Mouse (Mus musculus) ovary, adult 18-20 months (tissue): ENCODE measurements around the gene Pax2.

Source experiments
- DNase-seq: peaks from one replicate; pipeline ENCODE4 v3.0.0; 2022; ENCODE audit warnings: low spot score, mixed read lengths

Pax2 gene

GRCm38 (mm10) chr19:44784391-44784790, 28.5 kb downstream of the Pax2 start:
- DNase-seq = no peak

- no peak for DNase-seq
These were observed 32.6 kb downstream of the Pax2 start for GRCm38 (mm10) chr19:44788488-44788887.

GRCm38 (mm10) chr19:44791981-44792380, 36.1 kb downstream of the Pax2 start:
- DNase-seq = no peak

GRCm38 (mm10) chr19:44797110-44798060, 41.5 kb downstream of the Pax2 start:
- no peak for DNase-seq

- DNase-seq = no peak
These were observed 42.9 kb downstream of the Pax2 start for GRCm38 (mm10) chr19:44798731-44799130.

GRCm38 (mm10) chr19:44799156-44799555, 43.3 kb downstream of the Pax2 start:
- DNase-seq = no peak

- DNase-seq = no peak
These were observed 44.5 kb downstream of the Pax2 start for GRCm38 (mm10) chr19:44800327-44800726.

GRCm38 (mm10) chr19:44808734-44809133, 52.9 kb downstream of the Pax2 start:
- no peak for DNase-seq

GRCm38 (mm10) chr19:44812666-44813429, 57.0 kb downstream of the Pax2 start:
- DNase-seq = no peak

- no peak for DNase-seq
These were observed 59.3 kb downstream of the Pax2 start for GRCm38 (mm10) chr19:44815111-44815510.

- DNase-seq = no peak
These were observed 61.7 kb downstream of the Pax2 start for GRCm38 (mm10) chr19:44817403-44818128.

GRCm38 (mm10) chr19:44818676-44819075, 62.8 kb downstream of the Pax2 start:
- DNase-seq = no peak

- no peak for DNase-seq
These were observed 65.7 kb downstream of the Pax2 start for GRCm38 (mm10) chr19:44821581-44821980.

- DNase-seq = no peak
These were observed 66.5 kb downstream of the Pax2 start for GRCm38 (mm10) chr19:44822295-44822694.

- no peak for DNase-seq
These were observed 67.8 kb downstream of the Pax2 start for GRCm38 (mm10) chr19:44823657-44824056.

- no peak for DNase-seq
These were observed 69.4 kb downstream of the Pax2 start for GRCm38 (mm10) chr19:44825216-44825768.

- DNase-seq = no peak
These were observed 70.0 kb downstream of the Pax2 start for GRCm38 (mm10) chr19:44825819-44826218.

- DNase-seq = no peak
These were observed 77.5 kb downstream of the Pax2 start for GRCm38 (mm10) chr19:44833391-44833790.

GRCm38 (mm10) chr19:44834218-44835041, 78.6 kb downstream of the Pax2 start:
- no peak for DNase-seq

GRCm38 (mm10) chr19:44835042-44835930, 79.4 kb downstream of the Pax2 start:
- DNase-seq = no peak
